Mouse (Mus musculus): ENCODE data around the gene Lhpp. TPM values are rescaled to one million over a fixed set of nuclear protein-coding genes. Genes with fewer than 3 reads are reported as not detected.

The Lhpp gene
- polyA plus RNA-seq, 1 experiment from 2014 or later, result 23.7 TPM

DNA sequence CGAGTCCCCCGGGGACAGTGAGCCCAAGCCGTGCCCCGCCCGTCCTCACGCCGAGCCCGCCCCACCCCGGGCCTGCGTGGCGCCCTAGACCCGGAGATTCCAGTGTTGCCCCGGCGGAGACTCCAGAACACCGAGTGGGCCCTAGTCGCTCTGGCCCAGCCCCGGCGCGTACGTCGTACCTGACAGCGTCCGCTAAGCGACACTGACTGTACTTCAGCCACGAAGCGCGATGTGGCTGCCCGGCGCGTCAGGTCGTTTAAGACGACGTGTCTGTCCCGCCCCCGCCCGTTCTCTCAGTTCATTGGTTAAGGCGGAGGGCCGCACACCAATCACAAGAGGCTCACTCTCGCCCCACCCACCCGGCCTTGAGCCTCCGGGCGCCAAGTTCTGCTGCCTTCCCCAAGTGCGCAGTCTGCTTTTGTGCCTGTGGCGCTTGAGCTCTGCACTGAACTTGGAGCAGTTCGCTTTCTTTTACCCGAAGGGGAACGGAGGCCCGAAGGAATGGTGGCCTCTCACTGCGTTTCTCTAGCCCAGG lies 34.3 kb upstream of the Lhpp start, which contains the start of gene Oat:
Gene Oat, minus strand, starts transcription at position 283 of the 535 bp plus-strand sequence.
- Histone ChIP-seq H3K9me3 (replicated peaks; ENCODE audit: control insufficient read depth, low read length) (no peaks in the 10 kb centered on the region), H3K27me3 (ENCODE audit: control insufficient read depth, insufficient read depth, low read length) (no peaks in the 10 kb centered on the region), H3K27ac (ENCODE audit: low read length) (peak within 1 kb of the TSS; percentile 93), H3K9ac (ENCODE audit: low read length) (peak within 1 kb of the TSS; percentile 78), H3K4me2 (ENCODE audit: low read depth, low read length) (peak within 1 kb of the TSS; percentile 73), H3K36me3 (ENCODE audit: control insufficient read depth, insufficient read depth) (no peaks in the 10 kb centered on the region), H3K4me1 (ENCODE audit: control insufficient read depth, insufficient read depth, low read length) (peaks cover 35% of the 10 kb centered on the region), H3K4me3 (ENCODE audit: low read length) (peak within 1 kb of the TSS; percentile 64)
- under 1% methylated on average over 49 of the region's 49 CpGs for WGBS
- ATAC-seq (replicated peaks; ENCODE audit: extremely low read depth, insufficient read depth, low FRiP score), result peak; percentile 97

DNA sequence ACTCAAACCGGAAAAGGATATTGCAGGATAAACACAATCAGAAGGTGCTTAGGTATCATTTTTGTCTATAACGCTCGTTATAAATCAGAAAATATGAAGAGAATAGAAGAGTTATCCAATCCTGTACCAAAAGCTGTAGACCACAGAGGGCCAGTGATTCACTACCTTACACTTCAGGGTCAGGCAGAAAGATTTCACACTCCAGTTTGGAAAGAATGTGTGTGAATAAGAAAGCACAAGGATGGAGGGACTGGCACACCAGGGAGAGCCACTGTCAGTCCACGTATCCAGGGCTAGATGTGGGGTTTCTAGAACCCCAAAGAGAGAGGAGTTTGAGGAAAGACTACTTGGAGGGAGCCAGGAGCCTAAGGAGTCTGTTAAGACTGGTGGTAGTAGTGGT lies 33.5 kb upstream of the Lhpp start:
- no peaks in the 10 kb centered on the region for H3K27me3 ChIP-seq (ENCODE audit: control insufficient read depth, insufficient read depth, low read length)
- H3K4me1 ChIP-seq (ENCODE audit: control insufficient read depth, insufficient read depth, low read length), result peaks cover 27% of the 10 kb centered on the region
- H3K36me3 ChIP-seq (ENCODE audit: control insufficient read depth, insufficient read depth), result no peaks in the 10 kb centered on the region
- 52% methylated on average over 4 of the region's 4 CpGs for WGBS
- H3K9me3 ChIP-seq (replicated peaks; ENCODE audit: control insufficient read depth, low read length), result no peaks in the 10 kb centered on the region
- peak overlapping the region; percentile 64 for H3K4me3 ChIP-seq (ENCODE audit: low read length)
- H3K27ac ChIP-seq (ENCODE audit: low read length), result peak overlapping the region; percentile 93
- peak overlapping the region; percentile 73 for H3K4me2 ChIP-seq (ENCODE audit: low read depth, low read length)
- ATAC-seq (replicated peaks; ENCODE audit: extremely low read depth, insufficient read depth, low FRiP score), result no peak
- peak overlapping the region; percentile 78 for H3K9ac ChIP-seq (ENCODE audit: low read length)

DNA sequence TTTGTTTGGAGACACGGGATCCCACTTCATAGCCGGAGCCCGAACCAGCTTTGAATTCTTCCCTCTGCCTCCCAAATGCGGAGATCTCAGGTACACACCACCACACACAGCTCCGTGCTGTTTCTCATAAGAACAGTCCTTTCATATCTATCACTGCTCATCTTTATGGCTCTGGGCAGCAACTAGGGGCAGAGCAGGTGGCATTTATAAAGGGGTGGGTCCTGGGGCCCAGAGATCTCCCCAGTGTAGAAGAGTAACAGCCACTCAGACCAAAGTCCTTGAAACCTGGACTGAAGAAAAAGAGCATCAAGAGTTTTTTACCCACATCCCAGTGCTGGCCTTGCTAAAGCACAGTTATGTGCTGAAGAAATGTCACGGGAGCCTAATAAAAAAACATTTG lies 29.9 kb upstream of the Lhpp start:
- H3K9ac ChIP-seq (ENCODE audit: low read length), result no peak overlapping the region
- no peak overlapping the region for H3K4me2 ChIP-seq (ENCODE audit: low read depth, low read length)
- 63% methylated on average over 6 of the region's 6 CpGs for WGBS
- no peak overlapping the region for H3K4me3 ChIP-seq (ENCODE audit: low read length)
- no peak overlapping the region for H3K27ac ChIP-seq (ENCODE audit: low read length)
- no peaks in the 10 kb centered on the region for H3K27me3 ChIP-seq (ENCODE audit: control insufficient read depth, insufficient read depth, low read length)
- H3K36me3 ChIP-seq (ENCODE audit: control insufficient read depth, insufficient read depth), result no peaks in the 10 kb centered on the region
- no peaks in the 10 kb centered on the region for H3K9me3 ChIP-seq (replicated peaks; ENCODE audit: control insufficient read depth, low read length)
- no peak for ATAC-seq (replicated peaks; ENCODE audit: extremely low read depth, insufficient read depth, low FRiP score)
- peaks cover 5% of the 10 kb centered on the region for H3K4me1 ChIP-seq (ENCODE audit: control insufficient read depth, insufficient read depth, low read length)

DNA sequence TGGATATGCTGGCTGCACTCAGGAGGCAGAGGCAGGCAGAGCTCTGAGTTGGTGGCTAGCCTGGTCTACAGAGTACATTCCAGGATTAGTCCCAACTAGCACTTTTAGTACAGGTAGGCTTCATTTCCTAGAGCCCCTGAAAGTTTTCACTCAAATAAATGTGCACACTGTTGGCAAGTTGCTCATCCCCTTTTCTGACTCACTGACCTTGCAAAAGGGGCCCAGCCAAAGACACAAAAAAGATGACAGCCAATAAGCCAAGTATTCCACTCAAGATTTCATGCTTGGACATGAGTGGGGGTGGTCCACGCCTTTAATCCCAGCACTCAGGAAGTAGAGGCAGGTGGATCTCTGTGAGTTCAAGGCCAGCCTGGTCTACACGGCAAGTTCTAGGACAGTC lies 29.0 kb upstream of the Lhpp start:
- Histone ChIP-seq H3K4me1 (ENCODE audit: control insufficient read depth, insufficient read depth, low read length) (peaks cover 7% of the 10 kb centered on the region), H3K36me3 (ENCODE audit: control insufficient read depth, insufficient read depth) (no peaks in the 10 kb centered on the region), H3K27ac (ENCODE audit: low read length) (no peak overlapping the region), H3K4me3 (ENCODE audit: low read length) (no peak overlapping the region), H3K27me3 (ENCODE audit: control insufficient read depth, insufficient read depth, low read length) (no peaks in the 10 kb centered on the region), H3K9me3 (replicated peaks; ENCODE audit: control insufficient read depth, low read length) (no peaks in the 10 kb centered on the region), H3K4me2 (ENCODE audit: low read depth, low read length) (no peak overlapping the region), H3K9ac (ENCODE audit: low read length) (no peak overlapping the region)
- ATAC-seq (replicated peaks; ENCODE audit: extremely low read depth, insufficient read depth, low FRiP score), result no peak
- WGBS, result 90% methylated on average over 2 of the region's 2 CpGs

DNA sequence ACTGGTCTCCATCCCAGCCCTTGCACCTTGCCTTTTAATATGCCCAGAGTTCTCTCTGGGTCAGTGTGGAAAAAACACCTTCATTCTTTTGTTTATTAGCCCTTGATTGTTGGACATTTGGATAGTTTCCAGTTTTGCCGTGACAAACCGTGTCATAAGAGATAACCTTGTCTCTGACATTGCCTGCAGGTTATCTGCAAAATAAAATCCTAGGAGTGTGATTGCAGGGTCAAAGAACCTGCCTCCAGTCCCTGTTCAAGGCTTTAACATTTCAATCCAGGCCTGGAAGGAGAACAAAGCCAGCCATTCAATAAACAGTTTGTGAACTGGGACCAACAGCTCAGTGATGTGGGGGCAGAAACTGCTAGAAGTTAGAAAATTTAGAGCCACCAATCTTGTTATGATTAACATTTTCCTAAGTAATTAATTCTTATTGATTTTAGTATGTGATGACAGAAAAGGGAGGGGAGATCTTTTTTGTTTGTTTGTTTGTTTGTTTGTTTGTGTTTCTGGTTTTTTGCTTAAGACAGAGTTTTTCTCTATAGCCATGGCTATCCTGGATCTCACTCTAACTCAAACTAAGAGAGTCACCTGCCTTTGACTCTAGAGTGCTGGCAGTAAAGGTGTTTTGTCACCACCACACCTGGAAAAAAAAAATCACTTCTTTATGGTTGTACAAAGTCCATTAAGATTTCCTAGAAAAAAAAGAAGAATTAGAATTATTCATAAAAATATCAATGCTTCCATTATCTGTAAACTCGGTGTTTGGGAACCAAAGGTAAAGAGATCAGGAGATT lies 24.5 kb upstream of the Lhpp start:
- Histone ChIP-seq H3K4me3 (ENCODE audit: low read length) (no peak overlapping the region), H3K27me3 (ENCODE audit: control insufficient read depth, insufficient read depth, low read length) (no peaks in the 10 kb centered on the region), H3K9ac (ENCODE audit: low read length) (no peak overlapping the region), H3K4me1 (ENCODE audit: control insufficient read depth, insufficient read depth, low read length) (0 out of 2 replicates have a peak, but pooled peaks cover 3% of the 10 kb centered on the region), H3K27ac (ENCODE audit: low read length) (no peak overlapping the region), H3K36me3 (ENCODE audit: control insufficient read depth, insufficient read depth) (no peaks in the 10 kb centered on the region), H3K4me2 (ENCODE audit: low read depth, low read length) (no peak overlapping the region), H3K9me3 (replicated peaks; ENCODE audit: control insufficient read depth, low read length) (no peaks in the 10 kb centered on the region)
- ATAC-seq (replicated peaks; ENCODE audit: extremely low read depth, insufficient read depth, low FRiP score), result no peak
- WGBS, result 38% methylated on average over 3 of the region's 3 CpGs

DNA sequence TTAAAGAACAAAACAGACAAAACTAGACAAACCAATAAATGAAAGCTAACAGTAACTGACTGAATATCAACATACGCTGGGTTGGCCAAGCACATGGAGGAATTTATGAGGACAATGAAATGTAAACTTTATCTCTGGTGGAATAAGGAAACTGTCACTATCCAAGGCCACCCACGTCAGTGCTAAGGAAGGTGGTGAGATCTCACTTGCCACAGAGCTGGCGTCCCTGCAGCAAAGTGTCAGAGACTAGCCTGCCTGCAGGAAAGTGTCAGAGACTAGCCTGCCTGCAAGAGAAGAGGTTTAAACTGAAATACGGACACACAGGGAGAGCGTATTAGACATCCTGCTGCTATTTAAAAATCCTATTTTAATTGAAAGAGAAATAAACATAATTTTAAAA lies 23.3 kb upstream of the Lhpp start:
- no peak overlapping the region for H3K4me2 ChIP-seq (ENCODE audit: low read depth, low read length)
- no peaks in the 10 kb centered on the region for H3K27me3 ChIP-seq (ENCODE audit: control insufficient read depth, insufficient read depth, low read length)
- no peak overlapping the region for H3K27ac ChIP-seq (ENCODE audit: low read length)
- ATAC-seq (replicated peaks; ENCODE audit: extremely low read depth, insufficient read depth, low FRiP score), result no peak
- 46% methylated on average over 5 of the region's 5 CpGs for WGBS
- H3K36me3 ChIP-seq (ENCODE audit: control insufficient read depth, insufficient read depth), result no peaks in the 10 kb centered on the region
- no peak overlapping the region for H3K9ac ChIP-seq (ENCODE audit: low read length)
- 0 out of 2 replicates have a peak, but pooled peaks cover 3% of the 10 kb centered on the region for H3K4me1 ChIP-seq (ENCODE audit: control insufficient read depth, insufficient read depth, low read length)
- no peaks in the 10 kb centered on the region for H3K9me3 ChIP-seq (replicated peaks; ENCODE audit: control insufficient read depth, low read length)
- H3K4me3 ChIP-seq (ENCODE audit: low read length), result no peak overlapping the region

DNA sequence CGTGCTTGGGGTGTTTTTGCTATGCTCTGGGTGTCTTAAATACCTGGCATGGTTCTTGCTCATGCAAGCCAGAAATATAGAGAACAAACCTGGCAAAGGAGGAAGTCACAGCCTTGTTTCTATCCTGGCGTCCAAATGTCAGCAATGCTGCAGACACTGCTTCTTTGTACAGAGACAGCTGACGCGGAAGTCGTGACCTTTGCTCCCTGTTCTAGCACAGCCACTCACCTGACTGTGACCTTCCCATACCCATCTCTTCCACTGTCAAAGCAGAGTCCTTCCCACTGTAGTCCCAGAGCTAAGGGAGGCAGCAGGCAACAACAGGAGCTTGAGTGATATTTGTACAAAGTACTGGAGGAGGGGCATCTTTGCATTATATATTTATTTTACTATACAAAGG lies 20.8 kb upstream of the Lhpp start:
- 60% methylated on average over 5 of the region's 5 CpGs for WGBS
- no peaks in the 10 kb centered on the region for H3K27me3 ChIP-seq (ENCODE audit: control insufficient read depth, insufficient read depth, low read length)
- no peak overlapping the region for H3K9ac ChIP-seq (ENCODE audit: low read length)
- no peak overlapping the region for H3K4me3 ChIP-seq (ENCODE audit: low read length)
- H3K36me3 ChIP-seq (ENCODE audit: control insufficient read depth, insufficient read depth), result no peaks in the 10 kb centered on the region
- H3K4me1 ChIP-seq (ENCODE audit: control insufficient read depth, insufficient read depth, low read length), result 0 out of 2 replicates have a peak, but pooled peaks cover 3% of the 10 kb centered on the region
- no peak overlapping the region for H3K27ac ChIP-seq (ENCODE audit: low read length)
- no peaks in the 10 kb centered on the region for H3K9me3 ChIP-seq (replicated peaks; ENCODE audit: control insufficient read depth, low read length)
- no peak for ATAC-seq (replicated peaks; ENCODE audit: extremely low read depth, insufficient read depth, low FRiP score)
- no peak overlapping the region for H3K4me2 ChIP-seq (ENCODE audit: low read depth, low read length)

DNA sequence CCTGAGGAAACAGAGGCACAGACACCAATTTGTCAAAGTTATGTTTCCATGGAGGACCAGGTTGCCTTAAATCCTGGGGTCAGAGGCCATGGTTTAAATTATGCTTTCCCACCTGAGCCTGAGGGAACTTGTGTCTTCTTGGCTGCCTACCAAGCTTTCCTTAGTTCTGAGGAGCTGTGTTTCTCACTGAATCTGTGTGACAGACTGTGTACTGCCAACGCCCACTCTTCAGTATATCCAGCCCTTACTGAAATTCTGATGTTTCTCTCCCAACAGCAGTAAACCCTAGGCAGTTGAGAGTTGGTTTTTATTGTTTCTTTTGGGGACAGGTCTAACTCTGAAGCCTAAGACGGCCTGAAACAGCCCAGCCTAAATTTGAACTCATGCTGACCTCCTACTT lies 16.7 kb upstream of the Lhpp start:
- WGBS, result 67% methylated on average over 2 of the region's 2 CpGs
- no peak overlapping the region for H3K9ac ChIP-seq (ENCODE audit: low read length)
- H3K9me3 ChIP-seq (replicated peaks; ENCODE audit: control insufficient read depth, low read length), result no peaks in the 10 kb centered on the region
- H3K36me3 ChIP-seq (ENCODE audit: control insufficient read depth, insufficient read depth), result no peaks in the 10 kb centered on the region
- H3K4me3 ChIP-seq (ENCODE audit: low read length), result no peak overlapping the region
- no peak overlapping the region for H3K4me2 ChIP-seq (ENCODE audit: low read depth, low read length)
- peaks cover 32% of the 10 kb centered on the region for H3K27me3 ChIP-seq (ENCODE audit: control insufficient read depth, insufficient read depth, low read length)
- H3K27ac ChIP-seq (ENCODE audit: low read length), result no peak overlapping the region
- no peak for ATAC-seq (replicated peaks; ENCODE audit: extremely low read depth, insufficient read depth, low FRiP score)
- peaks cover 12% of the 10 kb centered on the region for H3K4me1 ChIP-seq (ENCODE audit: control insufficient read depth, insufficient read depth, low read length)

DNA sequence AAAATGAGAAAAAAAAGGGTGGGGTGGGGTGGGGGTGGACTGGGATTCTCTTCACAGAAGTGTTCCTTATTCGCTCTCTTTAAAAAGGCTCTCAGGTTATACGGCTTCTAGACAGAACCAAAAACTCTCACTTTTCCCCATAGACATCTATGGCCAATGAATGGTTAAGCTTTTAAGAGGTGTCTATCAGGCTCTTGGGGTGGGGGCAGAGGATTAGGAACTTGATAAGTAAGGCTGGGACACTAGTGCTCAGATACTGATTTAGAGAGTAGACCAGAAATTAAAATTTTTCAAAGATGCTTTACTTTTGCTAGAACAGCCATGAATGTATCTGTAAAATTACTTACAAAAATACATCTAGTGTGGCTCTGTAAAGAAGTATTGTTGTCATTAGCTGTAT lies 16.1 kb upstream of the Lhpp start:
- no peaks in the 10 kb centered on the region for H3K36me3 ChIP-seq (ENCODE audit: control insufficient read depth, insufficient read depth)
- WGBS, result 93% methylated on average over 2 of the region's 2 CpGs
- peaks cover 17% of the 10 kb centered on the region for H3K4me1 ChIP-seq (ENCODE audit: control insufficient read depth, insufficient read depth, low read length)
- peaks cover 37% of the 10 kb centered on the region for H3K27me3 ChIP-seq (ENCODE audit: control insufficient read depth, insufficient read depth, low read length)
- no peak overlapping the region for H3K9ac ChIP-seq (ENCODE audit: low read length)
- H3K4me2 ChIP-seq (ENCODE audit: low read depth, low read length), result no peak overlapping the region
- no peak for ATAC-seq (replicated peaks; ENCODE audit: extremely low read depth, insufficient read depth, low FRiP score)
- no peaks in the 10 kb centered on the region for H3K9me3 ChIP-seq (replicated peaks; ENCODE audit: control insufficient read depth, low read length)
- H3K4me3 ChIP-seq (ENCODE audit: low read length), result no peak overlapping the region
- H3K27ac ChIP-seq (ENCODE audit: low read length), result no peak overlapping the region
